ENCODE assay signal across 10 mouse cellular contexts in the genomic region with DNA sequence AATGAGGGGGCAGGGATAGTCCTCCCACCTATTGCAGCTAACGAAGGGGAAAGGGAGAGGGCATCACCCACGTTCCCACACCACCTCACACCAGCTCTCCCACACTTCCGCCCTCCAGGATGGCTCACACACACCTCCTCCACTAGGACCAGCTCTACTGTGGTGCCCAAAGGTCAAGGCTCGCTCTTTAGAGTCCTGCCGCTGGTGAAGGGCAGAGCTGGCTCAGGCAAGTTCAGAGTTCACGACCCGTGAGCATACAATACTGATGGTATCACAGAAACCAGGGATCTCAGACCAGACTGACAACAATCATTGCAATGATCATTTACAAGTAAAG.
DNase-seq lines count a peak whose midpoint lies in the region; ATAC-seq lines count a peak whose summit lies in the region.
"Had no signal": no experiment of that assay in that cellular context is flagged by ENCODE, and none has a peak within 500 bp of the region (broad histone marks: within the 10 kb centered on the region; RNA-seq: fewer than 3 reads in every experiment).

No protein-coding gene starts in this region.

- intact Hi-C loops in heart, postnatal 25 days (cut with DNase I): loop anchor here (2.0 to 5.0 kb wide), 2 partner anchors 14 to 34 kb away; no protein-coding TSS in a partner anchor

- no peaks in the 10 kb centered on the region for H3K9me3 ChIP-seq in heart, embryonic 11.5 days (replicated peaks; ENCODE audit: control insufficient read depth, low read length)
- no peaks in the 10 kb centered on the region for H3K9me3 ChIP-seq in neural tube, embryonic 13.5 days
- H3K9me3 ChIP-seq in liver, embryonic 13.5 days (replicated peaks): no peaks in the 10 kb centered on the region
- H3K9me3 ChIP-seq: limb, embryonic 10.5 days had no signal

- 54% methylated on average over 7 of the region's 7 CpGs for WGBS in heart, embryonic 11.5 days (ENCODE audit: insufficient replicate concordance)
- WGBS in neural tube, embryonic 13.5 days: 65% methylated on average over 7 of the region's 7 CpGs
- 63% methylated on average over 7 of the region's 7 CpGs for WGBS in liver, embryonic 13.5 days (ENCODE audit: insufficient replicate concordance)

- peak; percentile 46; the same call in 1 of the 2 replicates for ATAC-seq in heart, embryonic 11.5 days (replicated peaks; ENCODE audit: insufficient number of reproducible peaks, low FRiP score, low TSS enrichment)
- ATAC-seq in neural tube, embryonic 13.5 days (ENCODE audit: low read depth): peak; percentile 67
- peak; percentile 75 for ATAC-seq in liver, embryonic 13.5 days (ENCODE audit: low read depth)

- H3K36me3 ChIP-seq in heart, embryonic 11.5 days (ENCODE audit: control insufficient read depth, insufficient read depth, low read length): no peaks in the 10 kb centered on the region
- H3K36me3 ChIP-seq in neural tube, embryonic 13.5 days: no peaks in the 10 kb centered on the region
- no peaks in the 10 kb centered on the region for H3K36me3 ChIP-seq in liver, embryonic 13.5 days
- H3K36me3 ChIP-seq: limb, embryonic 10.5 days had no signal

- no peak for DNase-seq in heart, postnatal 25 days (ENCODE audit: low spot score)
- no peak for DNase-seq in neural tube, embryonic 10.5 days (ENCODE audit: extremely low spot score, low spot score)
- DNase-seq in liver, embryonic 13.5 days: no peak
- no peak for DNase-seq in urinary bladder, postnatal 4 days (ENCODE audit: low spot score in 2 of 2)
- no peak for DNase-seq in right cerebral cortex, postnatal 4 days
- no peak for DNase-seq in frontal cortex, adult 2 months (ENCODE audit: extremely low spot score in 1 of 2, low spot score in 1 of 2)
- DNase-seq: adrenal gland, adult 8-10 months had no signal

- H3K27ac ChIP-seq in heart, embryonic 11.5 days (ENCODE audit: low read depth, low read length): no peak overlapping the region; the same call in 1 of the 2 replicates
- peak overlapping the region; percentile 49 for H3K27ac ChIP-seq in neural tube, embryonic 13.5 days (replicated peaks)
- no peak overlapping the region for H3K27ac ChIP-seq in liver, embryonic 13.5 days
- H3K27ac ChIP-seq: limb, embryonic 10.5 days had no signal

- H3K27me3 ChIP-seq in heart, embryonic 11.5 days (ENCODE audit: control insufficient read depth, insufficient read depth, low read length): no peaks in the 10 kb centered on the region
- H3K27me3 ChIP-seq in neural tube, embryonic 13.5 days: no peaks in the 10 kb centered on the region
- no peaks in the 10 kb centered on the region for H3K27me3 ChIP-seq in liver, embryonic 13.5 days

- no peak overlapping the region for H3K9ac ChIP-seq in heart, embryonic 11.5 days (ENCODE audit: low read depth, low read length)
- H3K9ac ChIP-seq in neural tube, embryonic 13.5 days: no peak overlapping the region
- H3K9ac ChIP-seq in liver, embryonic 13.5 days: no peak overlapping the region

- H3K4me2 ChIP-seq in heart, embryonic 11.5 days: peak overlapping the region; percentile 41
- H3K4me2 ChIP-seq in neural tube, embryonic 13.5 days: no peak overlapping the region
- no peak overlapping the region for H3K4me2 ChIP-seq in liver, embryonic 13.5 days

- H3K4me1 ChIP-seq in heart, embryonic 11.5 days (ENCODE audit: control insufficient read depth, insufficient read depth, low read length): peaks cover 27% of the 10 kb centered on the region
- peaks cover 38% of the 10 kb centered on the region for H3K4me1 ChIP-seq in neural tube, embryonic 13.5 days (replicated peaks)
- no peaks in the 10 kb centered on the region for H3K4me1 ChIP-seq in liver, embryonic 13.5 days (replicated peaks)

- no peak overlapping the region for H3K4me3 ChIP-seq in heart, embryonic 11.5 days (ENCODE audit: low read depth, low read length)
- H3K4me3 ChIP-seq in neural tube, embryonic 13.5 days: no peak overlapping the region
- no peak overlapping the region for H3K4me3 ChIP-seq in liver, embryonic 13.5 days (replicated peaks)
- H3K4me3 ChIP-seq: limb, embryonic 10.5 days had no signal
